Mouse (Mus musculus) erythroblast, adult 5-6 weeks (primary cell): ENCODE data around the gene Dnm2. TPM values are rescaled to one million over a fixed set of nuclear protein-coding genes. Genes with fewer than 3 reads are reported as not detected.
A peak's percentile ranks its signal among the peaks of the same experiment; 100 is the strongest.
"Not testable (repeated sequence)": the region's sequence is repeated elsewhere in the genome, so short reads cannot be mapped to it uniquely, and the experiment has no call there.

ENCODE experiments used
- ATAC-seq: replicated peaks from 2 replicates; pipeline ENCODE4 v1.8.0; 2016; ENCODE audit warnings: moderate number of reproducible peaks, mild to moderate bottlenecking, moderate TSS enrichment, inconsistent platforms; ENCODE audit not compliant: poor library complexity, low FRiP score, severe bottlenecking
- total RNA-seq, 2 experiments: library from RNA; stranded (forward) in 1 of 2; stranded (reverse) in 1 of 2; fragments of 150-400 nt in 1 of 2; fragments of 200-764, 138-1000 nt in 1 of 2; gene quantifications; 2 replicates each; pipeline versions ENCODE4 v1.2.3 to v1.2.4; 2015 to 2017; ENCODE audit warnings: low replicate concordance in 2 of 2

Dnm2 gene
- total RNA-seq, 2 experiments from 2014 or later, result 40.5 to 100 TPM

- no peak for ATAC-seq
Measured at GRCm38 (mm10) chr9:21496308-21497049, 71.8 kb downstream of the Dnm2 start.

- ATAC-seq, result no peak
Measured at GRCm38 (mm10) chr9:21497050-21497542, 72.4 kb downstream of the Dnm2 start.

- no peak for ATAC-seq
Measured at GRCm38 (mm10) chr9:21497664-21498063, 73.0 kb downstream of the Dnm2 start.

- no peak for ATAC-seq
Measured at GRCm38 (mm10) chr9:21498284-21498902, 73.7 kb downstream of the Dnm2 start.

- ATAC-seq, result no peak
Measured at GRCm38 (mm10) chr9:21503352-21503751, 78.6 kb downstream of the Dnm2 start.

GRCm38 (mm10) chr9:21505767-21506166 lies 81.1 kb downstream of the Dnm2 start:
- ATAC-seq, result no peak

GRCm38 (mm10) chr9:21507753-21508430 lies 83.2 kb downstream of the Dnm2 start:
- no peak for ATAC-seq

- no peak for ATAC-seq
Measured at GRCm38 (mm10) chr9:21508871-21509404, 84.2 kb downstream of the Dnm2 start.

GRCm38 (mm10) chr9:21509772-21510688 lies 85.3 kb downstream of the Dnm2 start, which contains the start of gene Tmed1:
Gene Tmed1, minus strand, starts transcription at chr9:21510252.
- peak; percentile 83 for ATAC-seq

GRCm38 (mm10) chr9:21510689-21511015 lies 85.9 kb downstream of the Dnm2 start:
- ATAC-seq, result no peak

- ATAC-seq, result no peak
Measured at GRCm38 (mm10) chr9:21511052-21511451, 86.3 kb downstream of the Dnm2 start.

GRCm38 (mm10) chr9:21513466-21513865 lies 88.8 kb downstream of the Dnm2 start:
- ATAC-seq, result no peak

GRCm38 (mm10) chr9:21517947-21518495 lies 93.3 kb downstream of the Dnm2 start:
- ATAC-seq, result no peak

GRCm38 (mm10) chr9:21518690-21519089 lies 94.0 kb downstream of the Dnm2 start:
- ATAC-seq, result not testable (repeated sequence)

- no peak for ATAC-seq
Measured at GRCm38 (mm10) chr9:21525142-21525936, 100.6 kb downstream of the Dnm2 start.

- no peak for ATAC-seq
Measured at GRCm38 (mm10) chr9:21525937-21526633, 101.4 kb downstream of the Dnm2 start, which contains the start of gene AB124611. Gene AB124611, plus strand, starts transcription at chr9:21526176.

GRCm38 (mm10) chr9:21526634-21526944 lies 101.9 kb downstream of the Dnm2 start:
- no peak for ATAC-seq
